Mouse (Mus musculus) heart, embryonic 11.5 days (tissue): ENCODE measurements around the gene Thrb. TPM values are rescaled to one million over a fixed set of nuclear protein-coding genes. Genes with fewer than 3 reads are reported as not detected.

Experiments used
- ATAC-seq: fragments of 200-750 bp; cut with Nextera tagmentation; replicated peaks from 2 replicates; pipeline ENCODE4 v1.8.0; 2017; ENCODE audit warnings: moderate library complexity; ENCODE audit not compliant: insufficient number of reproducible peaks, low FRiP score, low TSS enrichment
- H3K27ac ChIP-seq: fragments of 300-500 bp; sonication (generic); 2 replicates; pipeline ENCODE4 v1.5.1; 2014; ENCODE audit warnings: mild to moderate bottlenecking, low read depth, low read length
- H3K27me3 ChIP-seq: fragments of 300-500 bp; sonication (generic); 2 replicates; pipeline ENCODE4 v1.6.1; 2014; ENCODE audit warnings: mild to moderate bottlenecking, low read length, mixed read lengths; ENCODE audit not compliant: control insufficient read depth, insufficient read depth
- H3K36me3 ChIP-seq: fragments of 300-500 bp; sonication (generic); 2 replicates; pipeline ENCODE4 v1.6.1; 2014; ENCODE audit warnings: mild to moderate bottlenecking, low read length, moderate library complexity, mixed read lengths; ENCODE audit not compliant: control insufficient read depth, insufficient read depth
- H3K4me1 ChIP-seq: fragments of 300-500 bp; sonication (generic); 2 replicates; pipeline ENCODE4 v1.6.1; 2014; ENCODE audit warnings: low read length; ENCODE audit not compliant: control insufficient read depth, insufficient read depth
- H3K4me2 ChIP-seq: fragments of 300-500 bp; sonication (generic); 2 replicates; pipeline ENCODE4 v1.6.1; 2014; ENCODE audit warnings: mild to moderate bottlenecking, moderate library complexity
- H3K4me3 ChIP-seq: fragments of 300-500 bp; sonication (generic); 2 replicates; pipeline ENCODE4 v1.5.1; 2014; ENCODE audit warnings: low read depth, low read length
- H3K9ac ChIP-seq: fragments of 300-500 bp; sonication (generic); 2 replicates; pipeline ENCODE4 v1.6.1; 2014; ENCODE audit warnings: mild to moderate bottlenecking, low read depth, low read length, moderate library complexity
- H3K9me3 ChIP-seq: fragments of 300-500 bp; sonication (generic); replicated peaks from 2 replicates; pipeline ENCODE4 v1.6.1; 2016; ENCODE audit warnings: low read length; ENCODE audit not compliant: control insufficient read depth
- WGBS: fragments of 180-500 bp; shearing (Covaris S2); extraction: QIAGEN DNeasy Blood & Tissue Kit; methylation state at CpG from one replicate; pipeline ENCODE4 v1.1.7; 2014; ENCODE audit not compliant: insufficient replicate concordance; 5-methylcytosine and 5-hydroxymethylcytosine counted together
- polyA plus RNA-seq: library from polyadenylated mRNA; unstranded; fragments of >200 nt; fragmentation: Nextera tagmentation; extraction: Ambion mirVana; gene quantifications from 2 replicates; pipeline ENCODE4 v1.2.1, GENCODE M21; 2014

Gene Thrb
- polyA plus RNA-seq, 1 experiment from 2014 or later: 0.42 TPM

- Histone ChIP-seq H3K4me1 (no peaks in the 10 kb centered on the region), H3K27ac (no peak overlapping the region), H3K4me2 (no peak overlapping the region), H3K36me3 (no peaks in the 10 kb centered on the region), H3K4me3 (no peak overlapping the region), H3K9ac (no peak overlapping the region), H3K27me3 (no peaks in the 10 kb centered on the region), H3K9me3 (no peaks in the 10 kb centered on the region)
- no peak for ATAC-seq
These were observed 318.2 kb downstream of the Thrb start for GRCm38 (mm10) chr14:17978259-17978658.

GRCm38 (mm10) chr14:17981258-17981657, 321.2 kb downstream of the Thrb start:
- H3K9ac ChIP-seq: no peak overlapping the region

GRCm38 (mm10) chr14:17982017-17982416, 322.0 kb downstream of the Thrb start:
- WGBS: 83% methylated on average over 5 of the region's 5 CpGs
- no peak overlapping the region for H3K4me2 ChIP-seq
- no peaks in the 10 kb centered on the region for H3K4me1 ChIP-seq
- ATAC-seq: no peak
- H3K27ac ChIP-seq: no peak overlapping the region
- no peaks in the 10 kb centered on the region for H3K36me3 ChIP-seq
- H3K27me3 ChIP-seq: no peaks in the 10 kb centered on the region
- H3K9ac ChIP-seq: no peak overlapping the region
- H3K9me3 ChIP-seq: no peaks in the 10 kb centered on the region
- H3K4me3 ChIP-seq: no peak overlapping the region

More at GRCm38 (mm10) chr14:17981258-17981657, 321.2 kb downstream of the Thrb start:
- no peaks in the 10 kb centered on the region for H3K27me3 ChIP-seq
- WGBS: 67% methylated on average over 3 of the region's 3 CpGs
- H3K4me3 ChIP-seq: no peak overlapping the region
- H3K27ac ChIP-seq: no peak overlapping the region
- no peaks in the 10 kb centered on the region for H3K9me3 ChIP-seq
- no peaks in the 10 kb centered on the region for H3K4me1 ChIP-seq
- ATAC-seq: no peak
- H3K36me3 ChIP-seq: no peaks in the 10 kb centered on the region
- H3K4me2 ChIP-seq: no peak overlapping the region

- no peak overlapping the region for H3K27ac ChIP-seq
- no peak for ATAC-seq
- H3K36me3 ChIP-seq: no peaks in the 10 kb centered on the region
- H3K27me3 ChIP-seq: no peaks in the 10 kb centered on the region
- H3K4me3 ChIP-seq: no peak overlapping the region
- no peak overlapping the region for H3K4me2 ChIP-seq
- H3K9ac ChIP-seq: no peak overlapping the region
- no peaks in the 10 kb centered on the region for H3K4me1 ChIP-seq
- H3K9me3 ChIP-seq: no peaks in the 10 kb centered on the region
- WGBS: 85% methylated on average over 3 of the region's 3 CpGs
These were observed 323.3 kb downstream of the Thrb start for GRCm38 (mm10) chr14:17983390-17983789.

GRCm38 (mm10) chr14:17983839-17984238, 323.8 kb downstream of the Thrb start:
- no peaks in the 10 kb centered on the region for H3K9me3 ChIP-seq

GRCm38 (mm10) chr14:17988580-17988979, 328.5 kb downstream of the Thrb start:
- H3K9me3 ChIP-seq: no peaks in the 10 kb centered on the region
- 63% methylated on average over 2 of the region's 2 CpGs for WGBS
- ATAC-seq: no peak

More at GRCm38 (mm10) chr14:17983839-17984238, 323.8 kb downstream of the Thrb start:
- Histone ChIP-seq H3K9ac (no peak overlapping the region), H3K4me1 (no peaks in the 10 kb centered on the region), H3K27ac (no peak overlapping the region), H3K4me3 (no peak overlapping the region), H3K36me3 (no peaks in the 10 kb centered on the region), H3K4me2 (no peak overlapping the region), H3K27me3 (no peaks in the 10 kb centered on the region)
- WGBS: 77% methylated on average over 6 of the region's 6 CpGs
- no peak for ATAC-seq

GRCm38 (mm10) chr14:17989182-17989581, 329.1 kb downstream of the Thrb start:
- Histone ChIP-seq H3K9me3 (no peaks in the 10 kb centered on the region), H3K36me3 (no peaks in the 10 kb centered on the region), H3K27ac (no peak overlapping the region), H3K4me2 (no peak overlapping the region), H3K9ac (no peak overlapping the region), H3K27me3 (no peaks in the 10 kb centered on the region), H3K4me3 (no peak overlapping the region), H3K4me1 (no peaks in the 10 kb centered on the region)
- 60% methylated on average over 4 of the region's 4 CpGs for WGBS
- no peak for ATAC-seq

More at GRCm38 (mm10) chr14:17988580-17988979, 328.5 kb downstream of the Thrb start:
- Histone ChIP-seq H3K36me3 (no peaks in the 10 kb centered on the region), H3K27me3 (no peaks in the 10 kb centered on the region), H3K4me1 (no peaks in the 10 kb centered on the region), H3K4me2 (no peak overlapping the region), H3K27ac (no peak overlapping the region), H3K4me3 (no peak overlapping the region), H3K9ac (no peak overlapping the region)

GRCm38 (mm10) chr14:17990186-17990585, 330.1 kb downstream of the Thrb start:
- Histone ChIP-seq H3K4me3 (no peak overlapping the region), H3K36me3 (no peaks in the 10 kb centered on the region), H3K9me3 (no peaks in the 10 kb centered on the region), H3K4me2 (no peak overlapping the region), H3K9ac (no peak overlapping the region), H3K4me1 (no peaks in the 10 kb centered on the region), H3K27ac (no peak overlapping the region), H3K27me3 (no peaks in the 10 kb centered on the region)
- no peak for ATAC-seq
- 84% methylated on average over 2 of the region's 2 CpGs for WGBS

GRCm38 (mm10) chr14:18001886-18002285, 341.8 kb downstream of the Thrb start:
- Histone ChIP-seq H3K9me3 (no peaks in the 10 kb centered on the region; the same call in 1 of the 2 replicates), H3K27me3 (no peaks in the 10 kb centered on the region), H3K4me1 (no peaks in the 10 kb centered on the region), H3K4me2 (no peak overlapping the region), H3K4me3 (no peak overlapping the region), H3K36me3 (no peaks in the 10 kb centered on the region), H3K9ac (no peak overlapping the region), H3K27ac (no peak overlapping the region)
- 50% methylated on average over 2 of the region's 2 CpGs for WGBS
- no peak for ATAC-seq
